Mouse (Mus musculus) 3T3-L1 (cell line): ENCODE results near the gene Vstm2a.
A peak's percentile ranks its signal among the peaks of the same experiment; 100 is the strongest.

Experiments
- DNase-seq: peaks from one replicate; pipeline ENCODE4 v3.0.0-alpha.2; 2015; ENCODE audit warnings: low read depth, low spot score

The Vstm2a gene

DNA sequence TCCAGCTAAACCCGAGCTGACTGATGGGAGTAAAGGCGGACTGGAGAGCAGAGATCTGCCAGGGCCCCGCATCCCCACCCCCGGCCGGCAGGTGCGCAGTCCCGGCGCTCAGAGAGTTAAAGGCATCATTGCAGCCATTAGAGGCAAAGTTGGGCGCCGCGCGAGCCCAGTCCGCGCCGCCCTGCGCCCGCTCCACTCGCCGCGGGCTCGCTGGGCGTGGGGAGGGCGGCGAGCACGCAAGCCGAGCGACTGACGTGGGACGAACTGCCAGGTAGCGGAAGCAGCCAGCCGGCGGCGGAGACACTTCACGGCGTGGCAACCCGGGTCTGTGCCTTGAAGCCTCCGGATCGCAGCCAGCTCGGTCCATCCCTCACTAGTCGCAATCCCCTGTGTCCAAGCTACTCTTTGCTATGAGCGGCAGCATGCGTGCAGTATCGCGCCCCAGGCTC lies at the start of gene Vstm2a:
Gene Vstm2a (plus strand): TSS at position 252 of the 449 bp plus-strand sequence.
- DNase-seq, result no peak

DNA sequence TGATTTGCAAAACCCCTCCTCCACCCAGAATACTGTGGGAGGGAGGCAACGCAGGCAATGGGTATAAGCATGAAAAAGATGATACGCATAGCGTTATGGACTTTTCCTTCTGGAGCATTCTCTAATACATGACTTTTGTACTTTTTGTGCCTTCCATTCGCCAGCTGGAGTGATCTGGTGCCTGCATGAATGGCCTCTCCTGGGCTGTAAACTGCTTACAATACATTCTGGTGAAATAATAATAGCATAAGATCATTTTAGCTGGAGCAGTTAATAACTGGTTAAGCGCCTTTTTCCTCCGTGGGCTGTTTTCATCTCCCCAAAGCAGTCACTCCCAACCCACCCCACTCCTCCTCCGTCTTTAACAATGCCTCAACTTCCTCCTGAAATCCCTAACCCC lies 513 bp upstream of the Vstm2a start:
- no peak for DNase-seq

DNA sequence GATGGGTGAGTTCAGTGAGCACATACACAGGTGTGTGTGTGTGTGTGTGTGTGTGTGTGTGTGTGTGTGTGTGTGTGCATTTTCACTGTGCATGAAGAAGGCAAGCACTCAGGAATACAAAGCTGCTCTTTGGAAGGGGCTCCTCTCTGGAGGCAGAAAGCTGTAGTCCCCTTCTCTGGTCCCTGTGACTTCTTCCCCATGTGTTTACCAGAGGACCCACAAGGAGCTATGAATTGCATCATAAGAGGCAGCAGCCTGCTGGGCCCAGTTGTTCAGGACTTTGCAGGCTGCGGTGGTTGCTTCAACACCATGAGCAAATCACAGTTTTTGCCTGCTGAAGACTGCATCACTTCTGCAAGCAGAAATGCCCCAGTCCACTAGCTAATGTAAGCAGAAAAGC lies 776 bp downstream of the Vstm2a start:
- no peak for DNase-seq

DNA sequence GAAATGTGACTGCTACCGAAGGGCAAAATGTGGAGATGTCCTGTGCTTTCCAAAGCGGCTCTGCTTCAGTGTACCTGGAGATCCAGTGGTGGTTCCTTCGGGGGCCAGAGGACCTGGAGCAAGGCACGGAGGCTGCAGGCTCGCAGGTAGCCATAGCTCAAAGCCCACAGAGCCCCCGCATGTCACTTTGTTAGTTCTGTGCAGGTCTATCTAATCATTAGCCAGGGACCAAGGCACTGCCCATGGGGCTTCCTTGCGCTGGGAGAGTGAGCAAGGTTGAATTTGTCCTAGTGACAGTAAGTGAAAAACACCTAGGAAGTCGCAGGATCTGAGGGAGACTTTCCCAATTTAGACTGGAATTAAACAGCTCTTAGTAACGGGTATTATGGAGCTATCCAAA lies 2.4 kb downstream of the Vstm2a start:
- DNase-seq, result no peak

DNA sequence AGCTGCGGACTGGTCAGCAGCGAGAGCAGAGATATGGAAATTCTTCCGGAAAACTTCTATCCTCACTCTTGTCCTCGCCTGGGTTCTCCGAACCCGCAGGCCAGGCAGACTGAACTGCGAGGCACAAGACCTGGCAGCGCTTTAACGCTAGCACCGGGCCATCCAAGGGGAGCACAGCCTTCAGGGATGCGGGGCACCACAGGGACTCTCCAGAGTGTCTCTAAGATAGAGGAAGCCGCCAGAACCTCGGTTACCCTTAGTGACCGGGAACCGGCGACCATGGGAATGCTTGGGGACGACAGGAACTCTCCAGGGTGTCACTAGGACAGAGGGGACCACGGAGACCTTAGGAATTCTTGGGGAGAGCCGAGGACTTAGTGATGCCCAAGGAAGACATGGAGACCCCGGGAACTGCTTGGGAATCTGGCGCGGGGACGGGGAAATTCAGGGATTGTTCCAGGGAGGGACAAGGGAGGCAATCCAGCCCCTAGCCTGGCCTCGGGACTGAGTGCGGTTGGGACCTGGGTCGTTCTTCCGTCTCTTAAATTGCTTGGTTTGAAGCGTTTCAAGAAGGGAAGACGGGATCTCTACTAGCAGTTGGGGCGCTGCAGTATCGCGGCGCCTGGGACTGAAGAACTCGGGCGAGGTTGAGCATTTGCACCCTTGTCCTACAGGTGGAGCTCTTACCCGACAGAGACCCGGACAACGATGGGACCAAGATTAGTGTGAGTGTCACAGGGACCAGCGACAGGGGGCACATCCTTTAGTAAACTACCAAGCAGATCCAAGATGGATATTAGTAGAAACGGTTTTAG lies 3.4 kb downstream of the Vstm2a start:
- DNase-seq, result no peak

DNA sequence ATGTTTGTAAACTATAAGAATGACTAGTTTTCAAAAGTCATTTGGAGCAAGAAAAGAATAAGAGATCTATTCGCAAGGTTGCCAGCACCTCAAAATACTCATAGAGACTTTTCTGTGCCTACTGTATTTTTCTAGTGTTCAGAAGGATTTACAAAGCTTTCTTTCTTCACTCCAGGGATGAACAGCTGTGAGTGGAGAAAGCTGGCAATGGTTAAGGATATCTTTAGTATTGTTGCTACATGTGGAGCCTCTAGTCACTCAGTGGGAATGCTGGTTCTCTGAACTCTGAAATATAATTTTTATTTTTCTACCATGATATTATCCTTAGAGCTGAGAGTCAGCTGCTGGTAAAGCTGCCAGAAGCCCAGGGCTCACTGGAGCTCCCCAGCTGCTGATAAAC lies 10.9 kb downstream of the Vstm2a start:
- DNase-seq, result no peak

DNA sequence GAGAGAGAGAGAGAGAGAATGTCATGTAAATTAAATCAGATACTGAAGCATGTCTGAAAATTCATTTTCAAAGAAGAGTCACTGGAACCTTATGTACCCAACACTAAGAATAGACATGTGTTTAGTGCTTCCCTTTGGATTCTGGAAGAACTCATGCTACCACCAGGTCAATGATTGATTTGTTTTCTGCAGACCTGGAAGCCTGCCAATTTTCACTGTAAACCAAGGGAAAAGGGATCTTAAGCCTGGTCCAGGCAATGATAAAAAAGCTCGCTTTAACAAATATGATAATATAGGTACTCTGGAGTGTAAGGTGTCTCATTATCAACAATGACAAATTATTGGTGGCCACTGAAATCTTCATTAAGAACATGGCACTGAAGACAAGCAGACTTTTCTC lies 32.9 kb downstream of the Vstm2a start:
- no peak for DNase-seq

DNA sequence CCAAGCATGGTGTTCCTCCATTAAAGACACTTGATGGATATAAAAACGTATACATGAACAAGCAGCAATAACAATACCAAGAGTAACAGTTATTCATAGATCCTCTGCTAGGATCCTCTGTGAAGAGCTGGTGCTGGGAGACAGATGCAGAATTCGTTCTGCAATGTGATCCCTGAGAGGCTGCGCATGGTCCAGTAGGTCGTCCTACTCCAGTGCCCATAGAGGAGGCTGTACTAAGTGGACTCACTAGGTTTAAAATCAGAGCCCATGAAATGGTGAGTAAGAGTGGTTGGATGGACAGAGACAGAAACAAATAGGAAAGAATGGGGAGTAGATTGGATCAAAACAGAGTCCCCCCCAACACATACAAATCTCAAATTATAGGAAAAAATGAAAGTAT lies 35.4 kb downstream of the Vstm2a start:
- DNase-seq, result no peak

DNA sequence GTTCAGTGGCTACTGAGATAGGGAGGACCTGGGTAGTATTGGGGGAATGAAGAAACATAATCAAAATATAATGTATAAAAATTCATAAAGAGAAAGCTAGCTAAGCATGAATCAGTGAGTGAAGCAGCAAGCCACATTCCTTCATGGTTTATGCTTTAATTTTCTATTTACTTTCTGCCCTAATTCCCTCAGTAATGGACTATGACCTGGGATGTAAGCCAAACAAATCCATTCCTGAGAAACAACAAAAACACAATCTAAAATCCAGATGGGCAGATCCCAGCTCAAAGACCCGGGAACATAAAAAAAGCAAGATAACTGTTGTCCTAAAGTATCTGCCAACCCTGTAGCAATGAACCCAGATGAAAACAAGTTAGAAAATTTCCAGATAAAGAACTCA lies 39.0 kb downstream of the Vstm2a start:
- no peak for DNase-seq

DNA sequence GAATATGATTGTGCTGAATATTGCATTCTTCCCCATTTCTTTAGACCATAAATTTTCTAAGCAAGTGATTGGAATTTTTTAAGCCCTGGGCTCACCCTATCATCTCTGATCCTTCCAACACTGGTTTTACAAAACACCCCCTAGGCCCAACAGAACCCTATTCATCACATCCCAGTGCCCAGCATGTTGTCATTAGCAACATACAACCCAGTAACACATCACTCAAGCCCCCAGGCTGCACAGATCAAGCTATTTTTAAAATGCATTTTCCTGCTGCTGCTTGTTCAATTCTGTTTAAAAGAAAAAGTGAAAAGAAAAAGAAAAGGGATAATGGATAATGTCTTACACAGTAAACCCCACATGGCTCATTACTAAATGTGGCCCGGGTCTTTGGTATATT lies 42.0 kb downstream of the Vstm2a start:
- no peak for DNase-seq

DNA sequence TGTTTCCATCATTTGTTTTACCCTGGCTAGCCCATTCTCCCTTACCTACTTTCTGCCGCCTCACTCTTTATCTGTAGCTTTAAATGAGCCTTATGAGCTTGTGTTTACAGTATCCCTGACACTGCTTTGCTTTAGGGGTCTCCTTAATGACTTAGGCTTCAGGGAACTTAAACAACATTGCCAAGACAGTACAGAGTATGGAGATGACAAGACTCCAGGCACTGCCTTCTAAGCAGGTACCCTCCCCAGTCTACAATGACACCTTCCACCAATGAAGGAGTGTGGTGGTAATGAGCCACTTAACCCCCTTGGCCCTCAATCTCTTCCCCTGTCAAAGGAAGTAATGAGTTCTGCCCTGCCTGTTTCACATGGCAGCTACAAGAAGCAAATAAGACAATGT lies 42.4 kb downstream of the Vstm2a start:
- no peak for DNase-seq

DNA sequence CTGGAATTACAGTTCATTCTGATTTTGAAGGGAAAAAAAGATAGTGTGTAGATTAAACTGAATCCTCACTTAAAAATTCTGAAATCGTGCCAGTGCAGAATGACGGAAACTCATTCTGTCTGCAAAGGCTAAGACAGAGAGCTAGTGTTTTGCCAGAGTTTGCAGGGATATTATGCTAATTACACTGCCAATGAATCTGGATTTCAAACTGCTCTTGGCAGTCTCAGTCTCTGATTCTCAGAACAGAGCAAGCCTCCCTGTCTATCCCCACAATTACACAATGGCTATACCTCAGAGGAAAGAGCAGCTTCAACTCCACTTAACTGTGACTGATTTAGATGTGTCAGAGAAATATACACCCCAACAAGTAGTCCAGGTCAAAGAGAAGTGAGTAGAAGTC lies 43.2 kb downstream of the Vstm2a start:
- DNase-seq, result no peak

DNA sequence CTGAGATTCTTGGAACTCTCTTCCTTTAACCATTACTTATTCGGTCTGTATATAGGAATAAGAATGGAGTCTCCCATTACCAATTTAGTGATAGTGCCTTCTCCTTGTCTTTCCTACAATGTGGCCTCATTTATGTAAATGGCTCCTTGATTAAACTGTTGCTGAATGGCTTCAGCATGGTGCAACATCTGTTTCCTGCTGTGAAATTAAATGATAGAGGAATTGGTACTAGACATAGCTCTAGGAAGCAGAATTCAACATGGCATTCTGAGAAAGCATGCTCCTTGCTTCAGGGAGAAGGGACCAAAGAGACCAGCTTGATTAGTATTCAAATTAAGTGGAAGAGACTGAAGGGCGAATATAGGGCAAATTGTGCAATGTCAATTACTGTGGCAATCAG lies 57.6 kb downstream of the Vstm2a start:
- no peak for DNase-seq

DNA sequence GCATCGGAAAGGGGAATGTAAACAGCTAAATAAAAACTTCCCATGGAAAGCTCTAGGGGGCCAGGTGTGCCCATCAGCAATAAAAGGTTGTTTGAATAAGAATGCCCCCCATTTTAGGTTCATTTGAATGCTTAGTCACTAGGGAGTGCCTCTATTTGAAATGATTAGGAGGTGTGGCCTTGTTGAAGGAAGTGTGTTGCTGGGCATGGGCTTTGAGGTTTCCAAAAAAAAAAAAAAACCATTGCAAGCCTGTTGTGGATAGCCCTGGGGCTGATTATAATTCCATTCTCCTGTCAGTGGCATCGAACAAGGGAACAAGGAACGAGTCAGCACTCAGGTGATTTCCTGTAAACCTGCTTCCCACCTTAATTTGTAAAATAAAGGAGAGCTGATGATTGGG lies 87.7 kb downstream of the Vstm2a start:
- DNase-seq, result no peak

DNA sequence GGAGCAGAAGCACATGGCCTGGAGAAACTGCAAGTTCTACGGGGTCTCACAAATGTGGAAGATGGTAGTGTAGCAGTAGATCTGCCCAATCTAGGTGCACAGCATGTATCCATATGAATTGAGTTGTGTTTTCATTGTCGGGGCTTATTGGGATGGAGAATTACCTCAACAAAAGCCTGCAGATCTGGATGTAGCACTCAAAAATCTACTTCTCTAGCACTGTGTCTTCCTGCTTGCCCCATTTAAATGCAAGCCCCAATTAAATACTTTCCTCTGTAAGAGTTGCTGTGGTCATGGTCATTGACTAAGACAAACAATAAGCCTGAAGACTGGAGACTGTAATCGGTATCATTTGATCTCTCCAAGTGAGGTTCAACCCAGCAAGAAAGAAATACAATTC lies 88.2 kb downstream of the Vstm2a start:
- no peak for DNase-seq

DNA sequence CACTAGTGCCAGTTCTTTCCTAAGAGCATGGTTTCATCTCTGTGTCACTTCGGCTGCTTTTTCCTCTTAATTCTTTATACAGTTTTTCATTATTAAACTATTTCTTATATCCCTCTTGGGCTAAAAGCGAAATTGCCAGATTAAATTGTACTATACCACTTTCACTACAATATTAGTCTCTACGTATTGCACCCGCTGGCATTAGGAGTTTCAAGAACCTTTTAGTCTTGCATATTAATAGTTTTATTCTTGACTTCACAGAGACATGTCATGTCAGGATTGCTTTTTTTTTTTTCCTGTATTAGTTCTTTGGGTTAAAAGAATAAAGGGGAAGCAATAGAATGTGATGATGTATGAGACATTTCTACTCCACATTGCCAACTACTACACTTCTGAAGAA lies 94.4 kb downstream of the Vstm2a start:
- no peak for DNase-seq

DNA sequence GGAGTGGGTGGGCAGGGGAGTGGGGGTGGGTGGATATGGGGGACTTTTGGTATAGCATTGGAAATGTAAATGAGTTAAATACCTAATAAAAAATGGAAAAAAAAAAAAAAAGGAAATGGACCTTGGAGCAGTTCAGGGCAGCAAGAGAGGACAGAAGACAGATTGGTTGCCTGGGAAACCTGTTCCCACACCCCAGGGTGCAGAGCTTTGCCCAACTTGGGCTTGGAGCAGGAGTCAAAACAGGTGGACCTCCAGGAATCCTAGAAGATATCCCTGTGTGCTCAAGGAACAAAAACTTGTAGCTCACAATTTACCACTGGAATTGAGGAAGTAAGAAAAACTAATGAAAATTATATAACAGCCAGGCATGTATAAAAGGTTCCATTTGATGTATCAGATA lies 96.8 kb downstream of the Vstm2a start:
- no peak for DNase-seq

DNA sequence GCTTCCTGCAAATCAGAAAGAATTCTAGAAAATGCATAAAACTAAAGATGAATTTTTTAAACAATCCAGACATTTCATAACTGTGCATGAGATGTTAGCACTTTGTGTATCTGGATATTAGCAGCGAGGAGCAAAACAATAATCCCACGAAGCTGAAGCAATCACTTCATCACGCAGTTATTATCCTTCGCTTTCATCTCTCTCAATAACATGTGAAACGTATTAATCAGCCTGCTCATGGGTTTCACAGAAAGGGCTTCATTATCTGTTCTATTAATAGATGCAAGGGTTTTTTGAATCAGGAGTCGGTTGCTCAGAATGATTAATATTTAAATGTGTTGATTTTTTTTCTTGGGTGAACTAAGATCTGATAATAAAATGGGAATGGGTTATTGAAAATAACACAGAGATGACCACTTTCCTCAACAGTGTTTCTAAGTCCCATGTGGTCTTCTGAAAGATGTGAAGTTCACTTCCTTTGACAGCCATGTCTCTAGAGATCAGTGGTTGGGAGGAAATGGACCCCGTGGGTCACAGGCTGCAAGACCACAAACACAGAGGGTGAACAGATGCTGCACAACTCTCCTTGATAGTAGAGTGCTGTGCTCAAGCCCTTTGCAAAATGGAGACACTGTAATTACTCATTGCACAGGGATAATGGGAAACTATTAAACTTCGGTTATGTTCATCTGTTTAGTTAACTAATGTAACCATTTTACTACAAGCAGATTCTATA lies 109.5 kb downstream of the Vstm2a start:
- no peak for DNase-seq

DNA sequence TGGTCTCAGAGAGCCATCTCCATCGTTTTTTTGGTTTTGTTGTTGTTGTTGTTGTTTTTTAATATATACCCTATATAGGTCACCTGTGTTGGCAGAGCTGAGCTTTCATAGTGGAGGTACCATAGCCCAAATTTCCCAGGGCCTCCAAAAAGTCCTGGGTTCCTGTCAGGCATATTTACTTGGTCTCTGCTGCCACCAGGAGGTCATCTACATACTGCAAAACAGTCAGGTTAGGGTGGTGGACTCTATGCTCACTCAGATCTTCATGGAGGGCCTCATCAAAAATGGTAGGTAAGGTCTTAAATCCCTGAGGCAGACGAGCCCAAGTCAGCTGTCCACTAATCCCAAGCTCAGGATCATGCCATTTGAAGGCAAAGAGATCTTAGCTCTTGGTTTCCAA lies 146.1 kb downstream of the Vstm2a start:
- peak; percentile 2 for DNase-seq

DNA sequence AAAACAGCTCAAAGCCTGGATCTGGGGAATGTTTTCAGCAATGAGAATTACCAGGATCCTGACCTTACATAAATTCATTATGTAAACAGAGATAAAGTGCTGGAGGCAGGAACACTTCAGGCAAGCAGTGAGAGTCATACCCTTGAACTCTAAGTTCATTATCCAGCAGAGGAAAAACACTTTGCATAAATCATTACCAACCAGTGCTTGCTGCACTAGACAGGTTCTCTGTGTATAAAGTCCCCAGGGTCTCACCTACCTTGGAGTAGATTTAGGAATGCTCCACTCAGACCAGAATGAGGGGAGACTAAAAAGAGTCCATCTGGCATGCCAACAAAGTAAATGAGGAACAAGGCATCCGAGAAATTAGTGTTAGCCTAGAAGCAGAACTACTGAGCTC lies 154.2 kb downstream of the Vstm2a start:
- no peak for DNase-seq

DNA sequence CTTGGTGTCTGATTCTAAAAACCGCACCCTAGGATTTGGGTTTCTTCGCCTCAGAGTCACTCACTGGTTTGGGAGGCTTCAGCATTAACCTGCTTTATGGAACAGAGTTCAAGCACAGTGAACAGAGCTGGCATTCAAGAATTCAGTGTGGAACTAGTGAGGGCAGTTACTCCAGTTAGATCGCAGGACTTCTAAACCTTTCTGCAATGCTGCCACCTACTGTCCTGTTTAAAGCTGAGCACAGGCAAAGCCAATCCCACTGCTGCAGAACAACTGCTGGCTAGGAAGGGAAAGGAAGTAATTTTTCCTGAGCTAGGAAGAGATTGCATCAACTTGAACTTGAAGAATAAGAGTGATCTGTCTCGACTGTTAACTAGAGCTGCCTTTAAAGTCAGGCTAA lies 155.1 kb downstream of the Vstm2a start:
- DNase-seq, result peak; percentile 78

DNA sequence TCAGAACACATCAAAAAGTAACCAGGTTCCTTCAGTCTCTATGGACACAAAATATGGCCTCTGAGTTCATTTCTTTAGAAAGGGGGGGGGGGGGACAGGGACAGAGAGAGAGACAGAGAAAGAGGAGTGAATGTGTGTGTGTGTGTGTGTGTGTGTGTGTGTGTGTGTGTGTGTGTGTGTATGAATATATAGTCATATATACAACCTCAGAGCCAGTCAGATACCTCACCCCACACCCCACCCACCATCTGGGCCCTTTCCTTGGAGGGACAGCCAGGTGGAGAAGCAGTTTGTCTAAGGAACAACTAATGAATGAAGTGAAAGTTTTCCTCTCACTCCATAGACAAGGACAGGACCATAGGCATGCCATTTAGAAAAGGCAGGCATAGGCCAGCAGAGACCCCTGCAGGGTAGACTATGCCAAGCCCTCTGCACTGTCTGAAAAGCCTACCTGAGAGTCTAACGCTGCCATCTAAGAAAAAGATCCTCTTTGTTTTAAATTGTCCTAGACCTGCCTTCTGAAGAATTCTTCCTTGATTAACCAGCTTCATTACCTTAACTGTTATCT lies 155.6 kb downstream of the Vstm2a start:
- DNase-seq, result no peak
